Mouse (Mus musculus) cerebellum, adult 8-10 months (tissue): Measurements from ENCODE around the gene Agap1.

Experiments
- DNase-seq: peaks from one replicate; pipeline ENCODE4 v3.0.0; 2022

Agap1 gene

GRCm38 (mm10) chr1:89510731-89511130 is 56.1 kb downstream of the Agap1 start:
- DNase-seq: no peak

GRCm38 (mm10) chr1:89513616-89514283 is 59.1 kb downstream of the Agap1 start:
- DNase-seq: no peak

GRCm38 (mm10) chr1:89515808-89516560 is 61.4 kb downstream of the Agap1 start:
- no peak for DNase-seq

- no peak for DNase-seq
These were observed 63.2 kb downstream of the Agap1 start for GRCm38 (mm10) chr1:89517817-89518216.

GRCm38 (mm10) chr1:89519914-89520643 is 65.5 kb downstream of the Agap1 start:
- no peak for DNase-seq

GRCm38 (mm10) chr1:89521406-89521805 is 66.8 kb downstream of the Agap1 start:
- DNase-seq: no peak

- DNase-seq: no peak
These were observed 67.4 kb downstream of the Agap1 start for GRCm38 (mm10) chr1:89521935-89522535.

- peak; percentile 94 for DNase-seq
These were observed 69.8 kb downstream of the Agap1 start for GRCm38 (mm10) chr1:89524369-89524768.

- peak; percentile 30 for DNase-seq
These were observed 70.4 kb downstream of the Agap1 start for GRCm38 (mm10) chr1:89524998-89525397.

GRCm38 (mm10) chr1:89525825-89526224 is 71.2 kb downstream of the Agap1 start:
- peak; percentile 87 for DNase-seq

GRCm38 (mm10) chr1:89528671-89529276 is 74.2 kb downstream of the Agap1 start:
- DNase-seq: no peak

- DNase-seq: no peak
These were observed 79.1 kb downstream of the Agap1 start for GRCm38 (mm10) chr1:89533702-89534101.

- DNase-seq: no peak
These were observed 80.6 kb downstream of the Agap1 start for GRCm38 (mm10) chr1:89535206-89535605.

- DNase-seq: no peak
These were observed 83.7 kb downstream of the Agap1 start for GRCm38 (mm10) chr1:89538163-89538946.

GRCm38 (mm10) chr1:89539127-89539526 is 84.5 kb downstream of the Agap1 start:
- no peak for DNase-seq

GRCm38 (mm10) chr1:89541151-89541550 is 86.5 kb downstream of the Agap1 start:
- no peak for DNase-seq

GRCm38 (mm10) chr1:89542464-89542863 is 87.9 kb downstream of the Agap1 start:
- no peak for DNase-seq

GRCm38 (mm10) chr1:89543312-89543711 is 88.7 kb downstream of the Agap1 start:
- DNase-seq: no peak

GRCm38 (mm10) chr1:89544094-89544493 is 89.5 kb downstream of the Agap1 start:
- DNase-seq: no peak

GRCm38 (mm10) chr1:89545099-89545498 is 90.5 kb downstream of the Agap1 start:
- DNase-seq: no peak

- no peak for DNase-seq
These were observed 93.2 kb downstream of the Agap1 start for GRCm38 (mm10) chr1:89547525-89548504.
